Mouse (Mus musculus): ENCODE results near the gene Fam205a1. TPM values are rescaled to one million over a fixed set of nuclear protein-coding genes. Genes with fewer than 3 reads are reported as not detected.
"Not testable (repeated sequence)": the region's sequence is repeated elsewhere in the genome, so short reads cannot be mapped to it uniquely, and the experiment has no call there.

Fam205a1 gene
- polyA plus RNA-seq, 1 experiment from 2014 or later, result not detected

GRCm38 (mm10) chr4:42876586-42877291, 23.1 kb upstream of the Fam205a1 start:
- ATAC-seq (ENCODE audit: low FRiP score), result peak; percentile 94
- Histone ChIP-seq H3K4me1 (replicated peaks) (peaks cover 7% of the 10 kb centered on the region; the same call in 1 of the 2 replicates), H3K27ac (no peak overlapping the region), H3K36me3 (no peaks in the 10 kb centered on the region), H3K4me3 (no peak overlapping the region), H3K9me3 (no peaks in the 10 kb centered on the region), H3K4me2 (no peak overlapping the region), H3K27me3 (no peaks in the 10 kb centered on the region), H3K9ac (no peak overlapping the region)
- WGBS, result 42% methylated on average over 5 of the region's 5 CpGs

- H3K4me3 ChIP-seq, result no peak within 1 kb of the TSS
- ATAC-seq (ENCODE audit: low FRiP score), result no peak
- no peak within 1 kb of the TSS for H3K4me2 ChIP-seq
- H3K27ac ChIP-seq, result no peak within 1 kb of the TSS; the same call in 1 of the 2 replicates
- H3K4me1 ChIP-seq (replicated peaks), result no peaks in the 10 kb centered on the region
- H3K9me3 ChIP-seq, result no peaks in the 10 kb centered on the region
- no peaks in the 10 kb centered on the region for H3K27me3 ChIP-seq
- no peak within 1 kb of the TSS for H3K9ac ChIP-seq
- WGBS, result 83% methylated on average over 7 of the region's 7 CpGs
- H3K36me3 ChIP-seq, result no peaks in the 10 kb centered on the region
Measured at GRCm38 (mm10) chr4:42874134-42874533, 20.4 kb upstream of the Fam205a1 start, which contains the start of gene Fam205c. Gene Fam205c (minus strand): TSS chr4:42874234.

- H3K4me2 ChIP-seq, result no peak overlapping the region
- 87% methylated on average over 16 of the region's 16 CpGs for WGBS
- ATAC-seq (ENCODE audit: low FRiP score), result no peak
Measured at GRCm38 (mm10) chr4:42872746-42873435, 19.2 kb upstream of the Fam205a1 start.

GRCm38 (mm10) chr4:42872151-42872550, 18.5 kb upstream of the Fam205a1 start:
- ATAC-seq (ENCODE audit: low FRiP score), result no peak
- H3K4me2 ChIP-seq, result no peak overlapping the region
- 95% methylated on average over 7 of the region's 7 CpGs for WGBS

More at GRCm38 (mm10) chr4:42872746-42873435, 19.2 kb upstream of the Fam205a1 start:
- Histone ChIP-seq H3K27ac (no peak overlapping the region), H3K4me1 (replicated peaks) (no peaks in the 10 kb centered on the region), H3K36me3 (no peaks in the 10 kb centered on the region), H3K27me3 (no peaks in the 10 kb centered on the region), H3K9me3 (no peaks in the 10 kb centered on the region), H3K4me3 (no peak overlapping the region), H3K9ac (no peak overlapping the region)

DNA sequence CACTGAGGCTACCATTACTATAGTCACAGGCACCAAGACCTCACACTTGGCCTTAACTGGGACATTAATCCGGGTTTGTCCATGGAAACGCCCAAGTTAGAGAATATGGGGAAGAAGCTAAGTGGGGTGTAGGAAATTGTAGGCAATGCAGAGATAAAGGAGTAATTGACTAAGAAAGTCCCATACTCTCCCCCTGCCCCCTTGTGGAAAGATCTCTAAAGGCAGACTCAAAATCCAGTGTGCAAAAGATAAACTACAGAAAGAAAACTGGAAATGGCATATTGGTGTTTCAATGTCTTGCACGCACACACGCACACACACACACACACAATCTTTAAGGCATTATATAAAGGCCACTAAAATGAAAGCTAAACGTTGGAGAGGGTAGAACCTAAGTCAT, 17.1 kb upstream of the Fam205a1 start:
- Histone ChIP-seq H3K27ac (no peak overlapping the region), H3K4me1 (replicated peaks) (no peaks in the 10 kb centered on the region), H3K36me3 (no peaks in the 10 kb centered on the region), H3K9ac (no peak overlapping the region), H3K27me3 (no peaks in the 10 kb centered on the region), H3K4me3 (no peak overlapping the region), H3K4me2 (no peak overlapping the region), H3K9me3 (no peaks in the 10 kb centered on the region)
- 87% methylated on average over 5 of the region's 5 CpGs for WGBS
- no peak for ATAC-seq (ENCODE audit: low FRiP score)

More at GRCm38 (mm10) chr4:42872151-42872550, 18.5 kb upstream of the Fam205a1 start:
- Histone ChIP-seq H3K9me3 (no peaks in the 10 kb centered on the region), H3K9ac (no peak overlapping the region), H3K27me3 (no peaks in the 10 kb centered on the region), H3K4me3 (no peak overlapping the region), H3K36me3 (no peaks in the 10 kb centered on the region), H3K4me1 (replicated peaks) (no peaks in the 10 kb centered on the region), H3K27ac (no peak overlapping the region)

GRCm38 (mm10) chr4:42868193-42868592, 14.5 kb upstream of the Fam205a1 start:
- WGBS, result 90% methylated on average over 5 of the region's 5 CpGs
- Histone ChIP-seq H3K36me3 (no peaks in the 10 kb centered on the region), H3K4me1 (replicated peaks) (no peaks in the 10 kb centered on the region), H3K9me3 (no peaks in the 10 kb centered on the region), H3K4me2 (no peak overlapping the region), H3K27ac (no peak overlapping the region), H3K9ac (no peak overlapping the region), H3K4me3 (no peak overlapping the region), H3K27me3 (no peaks in the 10 kb centered on the region)
- ATAC-seq (ENCODE audit: low FRiP score), result no peak

DNA sequence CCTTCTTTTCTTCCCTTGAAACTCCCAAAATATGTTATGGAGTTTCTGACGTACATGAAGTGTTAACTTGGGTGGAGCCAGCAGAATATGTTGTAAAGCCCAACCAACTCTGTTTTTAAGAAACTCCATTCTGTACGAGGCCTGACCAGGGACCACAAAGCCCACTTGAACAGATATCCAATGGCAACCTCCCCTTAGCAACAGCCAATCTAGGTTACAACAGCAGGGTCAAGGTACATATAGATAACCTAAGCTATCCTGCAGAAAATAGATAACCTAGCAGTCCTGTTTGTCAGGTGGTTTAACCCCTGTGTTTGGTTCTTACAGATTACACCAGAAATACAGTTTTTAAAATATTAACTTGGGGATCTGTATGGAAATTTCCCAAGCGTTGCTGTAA, 13.7 kb upstream of the Fam205a1 start:
- WGBS, result 75% methylated on average over 3 of the region's 3 CpGs
- Histone ChIP-seq H3K4me1 (replicated peaks) (no peaks in the 10 kb centered on the region), H3K36me3 (no peaks in the 10 kb centered on the region), H3K9me3 (no peaks in the 10 kb centered on the region), H3K9ac (no peak overlapping the region), H3K27ac (no peak overlapping the region), H3K4me3 (no peak overlapping the region), H3K4me2 (no peak overlapping the region), H3K27me3 (no peaks in the 10 kb centered on the region)
- no peak for ATAC-seq (ENCODE audit: low FRiP score)

GRCm38 (mm10) chr4:42863487-42863886, 9.8 kb upstream of the Fam205a1 start:
- 79% methylated on average over 5 of the region's 5 CpGs for WGBS
- not testable (repeated sequence) for ATAC-seq (ENCODE audit: low FRiP score); H3K9me3 ChIP-seq; H3K4me3 ChIP-seq; H3K36me3 ChIP-seq; H3K4me1 ChIP-seq (replicated peaks); H3K27ac ChIP-seq; H3K27me3 ChIP-seq; H3K9ac ChIP-seq; H3K4me2 ChIP-seq

- not testable (repeated sequence) for H3K4me2 ChIP-seq; ATAC-seq (ENCODE audit: low FRiP score); H3K9ac ChIP-seq
Measured at GRCm38 (mm10) chr4:42860483-42860882, 6.8 kb upstream of the Fam205a1 start.

DNA sequence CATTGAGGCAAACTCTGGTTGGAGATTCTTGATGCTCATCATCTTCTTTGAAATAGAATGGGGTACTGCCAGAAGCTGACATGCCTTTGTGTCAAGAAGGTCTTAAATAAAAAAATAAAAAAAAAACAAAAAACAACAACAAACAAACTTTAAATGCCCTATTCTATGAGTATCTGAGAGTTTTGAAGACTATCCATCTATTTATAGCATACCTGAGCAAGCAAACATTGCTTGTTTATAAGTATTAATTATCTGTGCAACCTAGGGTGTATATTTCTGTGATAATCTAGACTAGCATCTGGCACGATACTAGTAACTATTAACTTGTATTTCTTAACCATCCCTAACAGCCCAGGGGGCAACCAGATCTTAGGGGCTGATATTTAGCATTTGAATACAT, 3.0 kb upstream of the Fam205a1 start, which contains the start of gene Gm12394:
Gene Gm12394, minus strand, starts transcription at position 101 of the 400 bp plus-strand sequence.
- H3K9ac ChIP-seq; ATAC-seq (ENCODE audit: low FRiP score); H3K4me1 ChIP-seq (replicated peaks); H3K4me3 ChIP-seq; H3K27me3 ChIP-seq; H3K4me2 ChIP-seq; H3K27ac ChIP-seq; H3K9me3 ChIP-seq; H3K36me3 ChIP-seq: not testable (repeated sequence)
- WGBS, result 84% methylated on average over 1 of the region's 1 CpGs

More at GRCm38 (mm10) chr4:42860483-42860882, 6.8 kb upstream of the Fam205a1 start:
- H3K4me3 ChIP-seq; H3K36me3 ChIP-seq; H3K9me3 ChIP-seq; H3K27me3 ChIP-seq; H3K27ac ChIP-seq; H3K4me1 ChIP-seq (replicated peaks): not testable (repeated sequence)
- WGBS, result 86% methylated on average over 9 of the region's 9 CpGs
